Mouse (Mus musculus): ENCODE results near the gene Ltb.

Ltb gene

DNA sequence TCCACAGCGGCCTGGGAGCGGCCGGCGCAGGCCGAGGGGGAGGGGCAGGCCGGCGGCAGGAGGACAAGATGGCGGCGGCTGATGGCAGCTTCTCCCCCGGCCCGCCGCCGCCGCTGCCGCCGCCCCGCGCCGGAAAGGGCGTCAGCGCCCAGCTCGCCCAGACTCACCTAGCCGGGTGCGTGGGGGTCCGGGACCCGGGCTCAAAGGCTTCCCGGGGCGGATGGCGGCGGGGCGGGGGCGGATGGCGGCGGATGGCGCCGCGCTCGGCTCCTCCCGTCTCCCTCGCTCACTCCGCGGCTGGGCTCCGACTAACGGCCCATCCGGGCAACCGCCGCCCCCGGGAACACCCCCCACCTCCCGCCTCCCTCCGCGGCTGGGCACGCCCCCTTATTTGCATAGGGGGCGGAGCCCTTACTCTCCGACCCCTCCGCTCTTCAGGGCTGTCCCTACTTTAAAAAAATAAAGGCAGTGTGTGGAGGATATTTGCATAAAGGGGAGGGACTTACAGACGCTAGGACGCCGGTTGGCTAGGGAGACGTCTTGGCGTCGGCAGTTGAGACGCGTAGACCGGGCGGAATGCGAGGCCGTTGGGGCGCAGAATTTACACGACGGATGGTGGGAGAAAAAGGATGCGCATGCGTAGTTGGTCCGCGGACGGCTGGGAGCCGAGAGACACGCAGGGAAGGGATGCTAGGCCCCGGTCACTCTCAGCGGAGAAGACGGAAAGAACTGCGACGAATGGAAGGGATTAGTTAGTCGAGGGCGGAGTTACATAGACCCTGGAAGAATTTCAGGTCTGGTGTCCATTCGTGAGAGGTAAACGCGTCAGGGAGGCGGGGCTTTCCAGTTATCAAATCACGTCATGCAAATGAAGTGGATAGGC lies 29.4 kb upstream of the Ltb start, which contains the start of gene Prrc2a:
Prrc2a (minus strand) TSS at position 330 of the 883 bp plus-strand sequence.
- peak; percentile 89 to 91 for DNase-seq (ENCODE audit: low spot score in 2 of 2)

DNA sequence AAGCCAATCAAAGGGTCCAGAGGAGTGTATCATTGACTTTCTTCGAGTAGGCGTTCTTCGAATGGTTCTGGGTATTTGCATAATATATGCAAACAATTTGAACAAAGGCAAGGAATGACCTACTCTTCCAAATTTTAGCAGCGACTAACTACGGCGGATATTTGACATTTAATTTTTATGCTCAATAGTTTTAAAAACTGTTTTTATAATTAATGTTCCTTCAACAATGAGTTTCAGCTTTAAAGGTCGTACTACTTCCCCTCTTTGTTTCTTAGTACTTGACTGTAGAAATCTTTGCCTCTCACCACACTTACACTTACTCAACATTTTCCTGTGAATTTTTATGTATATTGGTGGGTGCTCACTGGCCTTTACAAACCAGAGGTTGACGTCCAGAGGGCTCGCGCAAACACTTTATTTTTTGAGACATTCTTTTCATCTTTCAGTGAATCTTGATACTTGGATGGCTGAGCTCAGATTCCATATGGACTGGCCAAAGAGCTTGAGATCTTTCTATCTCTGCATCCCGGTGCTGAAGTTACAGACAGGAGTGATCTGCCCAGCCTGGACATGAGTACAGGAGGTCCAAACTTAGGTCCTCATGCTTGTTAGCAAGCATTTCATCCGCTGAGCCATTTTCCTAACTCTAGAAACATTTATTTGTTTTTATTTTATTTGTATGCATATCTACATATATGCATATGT lies 28.6 kb upstream of the Ltb start:
- DNase-seq (ENCODE audit: low spot score in 2 of 2), result no peak

DNA sequence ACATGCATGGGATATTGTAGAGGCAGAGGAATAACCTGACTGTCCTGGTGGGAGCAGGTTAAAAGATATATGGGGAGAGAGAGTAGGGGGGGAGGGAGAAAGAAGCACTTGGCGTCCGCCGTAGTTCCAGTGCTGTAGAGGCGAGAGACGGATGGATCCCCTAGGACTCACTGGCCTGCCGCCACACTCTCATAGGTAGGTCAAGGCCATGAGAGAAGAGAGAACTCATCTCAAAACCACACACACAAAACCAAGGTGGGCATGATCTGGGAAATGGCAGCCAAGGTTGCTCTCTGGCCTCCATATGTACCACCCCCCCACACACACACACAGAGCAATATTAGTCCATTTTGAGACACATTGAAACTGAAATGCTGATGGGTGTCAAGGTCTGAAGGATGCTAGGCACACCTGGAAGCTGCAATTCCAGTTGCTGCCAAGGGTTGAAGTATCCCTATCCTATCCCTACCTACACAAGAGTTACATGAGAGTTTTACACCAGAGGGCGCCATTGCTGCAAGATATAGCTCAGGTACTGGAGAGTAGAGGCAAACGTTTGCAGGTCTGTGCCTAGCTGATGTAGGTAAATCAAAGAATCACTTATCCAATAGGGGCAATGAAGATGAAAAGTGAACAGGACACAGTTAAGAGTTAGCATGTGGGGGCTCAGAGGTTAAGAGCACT lies 27.7 kb upstream of the Ltb start:
- peak in 1 of 2 experiments; percentile 65 for DNase-seq (ENCODE audit: low spot score in 2 of 2)

GRCm38 (mm10) chr17:35167794-35168193 lies 26.4 kb upstream of the Ltb start:
- no peak for DNase-seq (ENCODE audit: low spot score in 2 of 2)

GRCm38 (mm10) chr17:35168541-35169207 lies 25.6 kb upstream of the Ltb start:
- no peak for DNase-seq (ENCODE audit: low spot score in 2 of 2)

GRCm38 (mm10) chr17:35172445-35173234 lies 21.6 kb upstream of the Ltb start:
- no peak for DNase-seq (ENCODE audit: low spot score in 2 of 2)

DNA sequence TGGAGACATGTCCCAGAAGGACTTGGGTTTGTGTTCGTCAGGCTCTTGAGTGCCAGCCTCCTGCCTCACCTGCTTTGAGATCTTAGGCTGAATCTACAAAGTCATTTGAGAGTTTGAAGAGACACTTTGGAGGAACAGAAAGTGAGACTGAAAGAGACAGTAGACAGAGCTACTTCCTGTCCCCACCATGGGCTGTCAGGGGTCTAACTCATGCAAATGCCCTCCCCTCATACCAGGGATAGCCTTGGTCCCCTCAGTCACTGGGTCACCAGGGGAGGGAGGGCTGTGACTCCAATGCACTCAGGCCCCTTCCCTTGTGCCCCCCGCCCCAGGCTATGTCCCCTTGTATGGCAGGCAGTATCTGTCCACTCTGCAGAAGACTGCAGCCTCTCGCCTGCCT lies 20.9 kb upstream of the Ltb start:
- no peak for DNase-seq (ENCODE audit: low spot score in 2 of 2)

DNA sequence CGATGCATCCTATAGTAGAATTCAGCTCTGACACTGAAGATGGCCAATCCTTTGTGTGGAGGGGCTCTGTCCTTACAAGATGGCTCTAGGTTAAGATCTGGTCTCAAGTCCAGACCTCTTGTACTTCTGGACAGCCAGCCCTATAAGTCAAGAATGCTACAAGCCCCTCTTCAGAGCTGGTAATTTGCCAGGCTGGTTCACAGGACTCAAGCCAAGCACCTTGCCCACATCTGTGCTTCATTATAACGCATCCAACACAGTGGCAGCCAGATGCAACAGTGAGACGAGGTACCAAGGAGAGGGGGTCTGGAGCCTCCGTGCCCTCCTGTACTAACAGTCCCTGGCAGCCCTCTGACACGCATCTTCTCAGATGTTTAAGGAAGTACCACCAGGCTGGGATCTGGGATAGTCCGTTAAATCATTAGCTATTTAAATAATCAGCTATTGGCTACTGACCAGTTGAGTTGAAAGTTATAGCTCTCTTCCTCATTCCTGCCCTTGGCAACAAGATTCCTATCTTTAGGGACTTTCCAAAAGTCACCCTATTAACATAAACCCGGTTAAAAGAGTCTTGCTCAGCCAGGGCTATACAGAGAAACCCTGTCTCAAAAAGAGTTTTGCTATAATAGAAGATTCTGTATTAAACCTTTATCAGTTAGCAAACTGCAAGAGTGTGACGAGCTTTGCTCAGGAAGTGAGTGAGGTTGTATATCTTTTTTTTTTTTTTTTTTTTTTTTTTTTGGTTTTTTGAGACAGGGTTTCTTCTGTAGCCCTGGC lies 19.9 kb upstream of the Ltb start:
- no peak for DNase-seq (ENCODE audit: low spot score in 2 of 2)

DNA sequence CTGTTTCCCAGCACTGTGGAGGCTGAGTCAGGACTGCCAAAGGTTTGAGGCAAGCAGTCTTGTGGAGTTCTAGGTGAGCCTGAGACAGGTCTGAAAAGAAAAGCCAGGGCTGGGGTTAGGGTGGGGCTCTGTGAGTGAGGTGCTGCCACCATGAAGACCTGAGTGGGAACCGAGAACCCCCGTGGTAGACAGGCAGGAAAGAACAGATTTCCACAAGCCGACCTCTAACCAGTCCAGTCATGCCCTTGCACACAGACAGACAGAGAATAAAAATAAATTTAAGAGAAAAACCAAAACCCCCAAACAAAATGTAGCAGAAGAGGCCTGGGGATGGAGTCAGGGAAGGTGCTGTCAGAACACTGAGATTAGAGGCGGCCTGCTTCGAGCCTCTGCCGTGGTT lies 18.9 kb upstream of the Ltb start:
- no peak for DNase-seq (ENCODE audit: low spot score in 2 of 2)

DNA sequence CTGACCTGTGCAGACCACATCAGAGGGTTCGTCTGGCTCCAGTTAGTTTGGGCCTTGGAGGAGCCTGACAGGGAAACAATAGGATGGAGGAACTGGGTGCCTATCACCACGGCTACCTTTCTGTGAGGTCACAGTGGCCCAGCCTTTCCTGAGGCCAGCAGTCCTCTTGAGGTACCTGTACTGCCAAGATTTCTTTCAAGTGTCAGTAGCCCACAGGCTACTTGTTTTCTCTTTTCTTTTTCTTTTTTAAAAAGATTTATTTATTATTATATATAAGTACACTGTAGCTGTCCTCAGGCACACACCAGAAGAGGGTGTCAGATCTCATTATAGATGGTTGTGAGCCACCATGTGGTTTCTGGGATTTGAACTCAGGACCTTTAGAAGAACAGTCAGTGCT lies 18.3 kb upstream of the Ltb start, which contains the start of gene Aif1:
Aif1 (minus strand) TSS at position 101 of the 400 bp plus-strand sequence.
- DNase-seq (ENCODE audit: low spot score in 2 of 2), result no peak

DNA sequence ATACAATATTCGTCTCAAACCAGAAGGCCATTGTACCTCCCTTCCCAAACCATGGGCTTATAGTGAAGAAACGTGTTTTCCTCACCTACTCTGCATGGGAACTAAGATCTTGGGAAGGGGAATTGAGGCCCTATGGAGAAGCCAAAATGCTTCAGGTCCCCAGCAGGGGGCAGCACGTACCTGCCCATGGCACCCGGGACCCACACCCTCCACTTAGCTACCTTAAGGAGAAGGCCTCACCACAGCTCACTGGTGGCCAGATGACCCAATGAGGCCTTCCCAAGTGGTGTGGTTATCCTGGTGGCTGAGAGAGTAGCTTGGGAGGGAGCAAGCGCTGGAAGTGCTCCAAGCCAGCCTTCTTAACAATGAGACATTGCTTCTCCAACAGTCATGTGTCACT lies 15.7 kb upstream of the Ltb start:
- peak in 1 of 2 experiments; percentile 72 for DNase-seq (ENCODE audit: low spot score in 2 of 2)

GRCm38 (mm10) chr17:35180093-35180492 lies 14.1 kb upstream of the Ltb start:
- DNase-seq (ENCODE audit: low spot score in 2 of 2), result no peak

DNA sequence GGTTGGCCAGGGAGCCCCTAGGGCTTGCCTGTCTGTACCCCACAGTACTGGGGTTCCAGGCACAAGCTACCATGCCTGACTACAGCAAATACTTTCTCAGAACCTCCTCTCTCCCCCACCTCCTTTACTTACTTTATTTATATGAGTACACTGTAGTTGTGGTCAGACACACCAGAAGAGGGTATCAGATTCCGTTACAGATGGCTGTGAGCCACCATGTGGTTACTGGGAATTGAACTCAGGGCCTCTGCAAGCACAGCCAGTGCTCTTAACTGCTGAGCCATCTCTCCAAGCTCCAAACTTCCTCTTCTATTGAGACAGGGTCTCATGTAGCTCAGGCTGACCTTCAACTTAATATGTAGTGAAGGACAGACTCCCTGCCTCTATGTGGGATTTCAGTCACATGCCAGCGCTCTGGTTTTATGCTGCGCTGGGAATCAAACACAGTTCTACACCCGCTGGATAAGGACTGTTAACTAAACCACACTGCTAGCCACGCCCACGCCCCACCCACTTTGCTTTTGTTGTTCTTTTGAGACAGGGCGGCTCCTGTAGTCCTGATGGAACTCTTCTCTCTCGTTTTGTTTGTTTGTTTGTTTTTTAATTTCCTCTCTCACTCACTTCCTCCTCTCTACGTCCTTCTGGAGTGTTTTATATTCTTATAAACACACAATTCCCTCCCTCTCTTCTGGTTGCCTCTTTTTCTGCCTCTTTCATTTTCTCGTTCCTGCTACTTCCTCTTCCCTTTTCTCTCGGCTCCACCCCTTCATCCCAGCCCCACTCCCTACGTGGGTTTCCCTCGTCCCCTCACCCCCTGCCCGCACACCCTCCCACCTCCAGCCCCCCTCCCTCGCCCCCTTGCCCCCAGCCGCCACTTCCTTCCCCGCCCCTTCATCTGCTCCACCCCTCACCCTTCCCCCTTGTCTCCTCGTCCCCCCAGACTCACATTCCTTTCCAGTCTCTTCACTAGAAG lies 8.3 kb upstream of the Ltb start:
- peak in 1 of 2 experiments; percentile 76 for DNase-seq (ENCODE audit: low spot score in 2 of 2)

- peak in 1 of 2 experiments; percentile 56 for DNase-seq (ENCODE audit: low spot score in 2 of 2)
These were observed 7.6 kb upstream of the Ltb start for GRCm38 (mm10) chr17:35186681-35187080.

- no peak for DNase-seq (ENCODE audit: low spot score in 2 of 2)
These were observed 6.9 kb upstream of the Ltb start for GRCm38 (mm10) chr17:35187345-35187744.

DNA sequence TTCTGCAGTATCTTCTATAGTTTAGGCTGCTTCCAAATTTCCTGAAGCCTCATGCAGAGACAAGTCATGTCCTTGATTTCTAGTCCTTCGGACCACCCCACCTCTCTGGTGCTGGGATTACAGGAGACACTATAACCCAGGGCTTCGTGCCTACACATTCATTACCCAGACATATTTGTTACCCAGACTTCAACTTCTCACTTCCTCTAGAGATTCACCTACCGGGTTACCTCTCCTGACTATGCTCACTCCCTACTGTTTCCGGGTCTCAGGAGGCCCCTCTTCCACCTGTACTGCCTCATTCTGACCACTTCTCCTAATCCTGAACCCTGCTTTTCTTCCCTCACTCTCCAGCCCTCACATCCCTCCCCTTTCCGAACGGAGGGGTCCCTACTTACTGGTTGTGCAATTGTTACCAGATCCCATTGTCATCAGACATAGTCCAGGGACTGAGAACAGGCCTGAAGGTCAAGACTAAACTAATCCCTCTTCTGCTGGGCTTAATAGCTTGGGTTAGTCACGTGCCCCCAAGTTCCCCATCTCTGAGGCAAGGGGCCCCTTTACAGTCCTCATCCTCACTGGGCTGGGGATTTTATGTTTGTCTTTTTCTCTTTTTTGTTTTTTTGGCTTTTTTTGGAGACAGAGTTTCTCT lies 6.2 kb upstream of the Ltb start, which contains the start of gene Lst1:
Lst1 (minus strand) TSS at position 481 of the 652 bp plus-strand sequence.
- no peak for DNase-seq (ENCODE audit: low spot score in 2 of 2)

- no peak for DNase-seq (ENCODE audit: low spot score in 2 of 2)
These were observed 5.1 kb upstream of the Ltb start for GRCm38 (mm10) chr17:35189186-35189585.

GRCm38 (mm10) chr17:35190096-35190495 lies 4.1 kb upstream of the Ltb start:
- DNase-seq (ENCODE audit: low spot score in 2 of 2), result no peak
